ENCODE assay signal across 8 mouse cellular contexts in the genomic region with DNA sequence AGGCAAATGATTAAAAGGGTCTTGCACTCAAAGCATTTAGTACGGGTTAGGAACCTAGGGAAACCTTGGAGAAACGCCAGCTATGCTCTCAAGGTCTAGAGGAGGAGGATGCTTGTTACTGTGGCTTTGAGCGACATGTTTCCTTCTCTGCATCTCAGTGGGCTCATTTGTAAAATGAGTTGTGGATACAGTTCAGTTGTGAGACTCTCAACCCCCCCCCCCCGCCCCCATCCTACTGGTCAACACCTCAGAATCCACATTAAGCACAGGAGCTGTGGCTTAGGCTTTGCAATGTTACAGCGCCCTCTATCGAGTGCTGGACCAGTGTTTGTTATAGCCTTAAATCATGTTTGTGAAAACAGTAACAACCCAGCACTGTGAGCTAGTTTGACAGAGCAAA. TPM values are rescaled to one million over a fixed set of nuclear protein-coding genes. Genes with fewer than 3 reads are reported as not detected.
DNase-seq lines count a peak whose midpoint lies in the region; ATAC-seq and TF ChIP-seq lines count a peak whose summit lies in the region.

No protein-coding gene starts in this region.

- peaks cover 0 to 2% of the 10 kb centered on the region in 2 experiments; a peak in 1 of 4 replicates for H3K4me1 ChIP-seq in ES-E14 (ENCODE audit: control insufficient read depth in 2 of 2, insufficient read depth in 2 of 2, low read length in 2 of 2, poor library complexity in 1 of 2)
- H3K4me1 ChIP-seq in lung, embryonic 14.5 days (ENCODE audit: insufficient read depth): no peaks in the 10 kb centered on the region

- TF ChIP-seq CTCF in brain, embryonic 14.5 days (IDR thresholded peaks at IDR 0.05; ENCODE audit: borderline replicate concordance, extremely low read depth, insufficient read depth, insufficient read length): peak; percentile 61; the same call in 1 of the 2 replicates
- TF ChIP-seq CTCF in lung, embryonic 14.5 days (IDR thresholded peaks at IDR 0.05; ENCODE audit: low read depth): peak; percentile 65

- no peak overlapping the region for H3K4me3 ChIP-seq in ES-E14 (ENCODE audit: insufficient read depth in 1 of 2, low read depth in 1 of 2, low read length in 2 of 2, poor library complexity in 1 of 2, severe bottlenecking in 1 of 2)
- H3K4me3 ChIP-seq in lung, embryonic 14.5 days (ENCODE audit: low read depth, low read length): no peak overlapping the region

- no peaks in the 10 kb centered on the region for H3K36me3 ChIP-seq in ES-E14 (ENCODE audit: control insufficient read depth, insufficient read depth, low read length, poor library complexity, severe bottlenecking)
- no peaks in the 10 kb centered on the region for H3K36me3 ChIP-seq in lung, embryonic 14.5 days (ENCODE audit: insufficient read depth)

- H3K9ac ChIP-seq in ES-E14 (ENCODE audit: insufficient read depth, low read depth, low read length, poor library complexity, severe bottlenecking): no peak overlapping the region
- no peak overlapping the region for H3K9ac ChIP-seq in lung, embryonic 14.5 days

- intact Hi-C loops in heart, postnatal 14 days (cut with DNase I): loop anchor here (1.0 to 2.0 kb wide), 2 partner anchors 54 to 150 kb away; no protein-coding TSS in a partner anchor

- H3K9me3 ChIP-seq in ES-E14 (ENCODE audit: control insufficient read depth, insufficient read depth, low read depth, low read length): no peaks in the 10 kb centered on the region
- no peaks in the 10 kb centered on the region for H3K9me3 ChIP-seq in lung, embryonic 14.5 days (ENCODE audit: low read depth, low read length)

- WGBS in lung, embryonic 14.5 days: 4% methylated on average over 6 of the region's 6 CpGs

- no peak for TF ChIP-seq POLR2A in brain, embryonic 14.5 days (IDR thresholded peaks at IDR 0.05; ENCODE audit: borderline replicate concordance, extremely low read depth, insufficient read depth, insufficient read length, poor library complexity, severe bottlenecking)

- H3K27me3 ChIP-seq in lung, embryonic 14.5 days (ENCODE audit: insufficient read depth, low read length): no peaks in the 10 kb centered on the region

- no peak overlapping the region for H3K27ac ChIP-seq in ES-E14 (ENCODE audit: insufficient read depth, low read depth, low read length, poor library complexity, severe bottlenecking)
- no peak overlapping the region for H3K27ac ChIP-seq in lung, embryonic 14.5 days (ENCODE audit: low read depth)

- peak; percentile 54; the same call in 1 of the 2 replicates for ATAC-seq in lung, embryonic 14.5 days (ENCODE audit: insufficient read depth)
- peak; percentile 92 for ATAC-seq in neutrophil, adult 5-6 weeks (ENCODE audit: extremely low read depth, insufficient number of reproducible peaks, low FRiP score, poor library complexity, severe bottlenecking)

- in situ Hi-C loops in ES-E14 (cut with MboI; ENCODE audit: low sequenced_read_pairs in 2 of 2, unreplicated experiment in 2 of 2): no loop called here

- peak; percentile 63 for DNase-seq in ES-E14 (ENCODE audit: low read depth, low spot score)
- peak; percentile 90 for DNase-seq in brain, embryonic 14.5 days (ENCODE audit: low read depth)
- peak; percentile 33 for DNase-seq in fibroblast of lung, adult 2 months (ENCODE audit: low read depth)
- peak; percentile 72 to 76 for DNase-seq in heart, postnatal 14 days
- peak; percentile 86 for DNase-seq in layer of hippocampus, adult 11-12 months (ENCODE audit: low spot score)
- peak; percentile 81 for DNase-seq in lung, embryonic 14.5 days
- peak; percentile 60 for DNase-seq in thymus, postnatal 25 days

- H3K4me2 ChIP-seq in lung, embryonic 14.5 days: no peak overlapping the region; the same call in 1 of the 2 replicates

TF ChIP-seq in ES-E14, 5 proteins besides CTCF, POLR2A, EP300 and RAD21:
- TF ChIP-seq ZNF384 (IDR thresholded peaks at IDR 0.05; ENCODE audit: low read depth, low read length) (no peak), ZC3H11A (IDR thresholded peaks at IDR 0.05; ENCODE audit: borderline replicate concordance, low read depth, low read length) (peak; percentile 55)
TF ChIP-seq in ES-E14: peak in this region for 1.

RNA-seq across cellular contexts. Expression of a gene that starts 44.5 kb away (rescaled TPM):
- total RNA-seq in ES-E14 (2012; rRNA removed): 10.7 and 17.2 TPM in 2 replicates
- polyA plus RNA-seq in brain, embryonic 14.5 days (2012; rRNA removed): 6.1 and 11.7 TPM in 2 replicates
- 1 to 10 TPM; 9.0 to 9.1 TPM for total RNA-seq in heart, postnatal 14 days (2021)
- 4.9 and 5.4 TPM in 2 replicates for polyA plus RNA-seq in lung, embryonic 14.5 days (2014; fragmentation: Nextera tagmentation; extraction: Ambion mirVana)
- total RNA-seq in neutrophil, adult 5-6 weeks (2017): 93.1 and 93.8 TPM in 2 replicates

RNA-seq across cellular contexts. Expression of a gene that starts 52.1 kb away (rescaled TPM):
- total RNA-seq in ES-E14 (2012; rRNA removed): 72.6 and 81.9 TPM in 2 replicates
- 23.1 and 24.1 TPM in 2 replicates for polyA plus RNA-seq in brain, embryonic 14.5 days (2012; rRNA removed)
- 10 to 100 TPM; 10.3 to 19.3 TPM for total RNA-seq in heart, postnatal 14 days (2021)
- polyA plus RNA-seq in lung, embryonic 14.5 days (2014; fragmentation: Nextera tagmentation; extraction: Ambion mirVana): 59.6 and 63.9 TPM in 2 replicates
- 31.3 and 49.2 TPM in 2 replicates for total RNA-seq in neutrophil, adult 5-6 weeks (2017)

Comparison
In these comparisons a context has a peak if more than half of its experiments do, and no peak if none do; other contexts are left out.
1. DNase-seq: peak in every context shown above with its lines; median percentile 90 in brain, embryonic 14.5 days; 86 in layer of hippocampus, adult 11-12 months; 81 in lung, embryonic 14.5 days; 74 in heart, postnatal 14 days; 63 in ES-E14; 60 in thymus, postnatal 25 days; 33 in fibroblast of lung, adult 2 months.